Comparison of ENCODE assay signal across 8 mouse cellular contexts in the genomic region with DNA sequence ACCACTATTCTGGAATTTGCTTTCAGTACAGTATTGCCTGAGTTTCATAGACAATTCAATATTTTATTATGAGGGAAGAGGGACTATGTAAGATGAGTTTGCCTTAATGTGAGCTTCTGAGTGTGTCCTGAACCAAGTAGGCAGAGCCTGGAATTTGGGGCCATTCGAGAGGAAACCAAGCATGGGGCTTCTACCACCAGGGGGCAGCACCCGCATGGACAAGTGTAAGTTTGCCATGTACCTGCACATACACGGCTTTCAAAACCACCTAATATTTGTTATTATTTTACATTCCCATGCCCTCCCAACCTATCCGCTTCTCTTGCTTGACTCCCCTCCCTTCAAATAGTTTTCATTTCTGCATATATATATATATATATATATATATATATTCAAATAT. TPM values are rescaled to one million over a fixed set of nuclear protein-coding genes. Genes with fewer than 3 reads are reported as not detected.
DNase-seq lines count a peak whose midpoint lies in the region; ATAC-seq and TF ChIP-seq lines count a peak whose summit lies in the region.
"Had no signal": no experiment of that assay in that cellular context is flagged by ENCODE, and none has a peak within 500 bp of the region (broad histone marks: within the 10 kb centered on the region; RNA-seq: fewer than 3 reads in every experiment).

No protein-coding gene starts in this region.

- DNase-seq in Muller cell, postnatal 12 days (ENCODE audit: inconsistent ontology term) = peak; percentile 79
- DNase-seq in brain, embryonic 14.5 days (ENCODE audit: low read depth) = peak; percentile 83
- peak; percentile 16 for DNase-seq in hindlimb bud, embryonic 11.5 days (ENCODE audit: extremely low spot score, low read depth, low spot score)
- peak; percentile 68 to 79 for DNase-seq in left cerebral cortex, postnatal 25 days (ENCODE audit: low spot score in 2 of 2)
- DNase-seq in midbrain, postnatal 0 days (ENCODE audit: low spot score) = peak; percentile 70
- DNase-seq in splenic B cell, adult 2 months (ENCODE audit: low read depth, low spot score) = peak; percentile 82

- H3K9ac ChIP-seq in forebrain, embryonic 13.5 days = no peak overlapping the region
- no peak overlapping the region for H3K9ac ChIP-seq in midbrain, postnatal 0 days (replicated peaks; ENCODE audit: low read length, poor library complexity, severe bottlenecking)
- H3K9ac ChIP-seq: lung, embryonic 15.5 days had no signal

- no peak overlapping the region for H3K4me3 ChIP-seq in forebrain, embryonic 13.5 days
- H3K4me3 ChIP-seq in midbrain, postnatal 0 days (ENCODE audit: low read depth, low read length) = no peak overlapping the region
- H3K4me3 ChIP-seq: lung, embryonic 15.5 days had no signal

- no peaks in the 10 kb centered on the region for H3K4me1 ChIP-seq in forebrain, embryonic 13.5 days
- H3K4me1 ChIP-seq in midbrain, postnatal 0 days (ENCODE audit: insufficient read depth, low read length) = no peaks in the 10 kb centered on the region

- no peaks in the 10 kb centered on the region for H3K36me3 ChIP-seq in forebrain, embryonic 13.5 days (ENCODE audit: poor library complexity, severe bottlenecking)
- no peaks in the 10 kb centered on the region for H3K36me3 ChIP-seq in midbrain, postnatal 0 days (ENCODE audit: insufficient read depth, low read length)
- H3K36me3 ChIP-seq in splenic B cell, adult 2 months (ENCODE audit: control insufficient read depth, insufficient read depth, low read length, poor library complexity, severe bottlenecking) = peaks cover 17% of the 10 kb centered on the region
- H3K36me3 ChIP-seq: lung, embryonic 15.5 days had no signal

- intact Hi-C loops in left cerebral cortex, postnatal 25 days (cut with DNase I) = loop anchor here (2.0 kb wide), 1 partner anchor 29 kb away; no protein-coding TSS in a partner anchor

- 5% methylated on average over 4 of the region's 4 CpGs for WGBS in forebrain, embryonic 13.5 days
- 4% methylated on average over 4 of the region's 4 CpGs for WGBS in midbrain, postnatal 0 days

- 0 out of 2 replicates have a peak, but pooled peaks cover 2% of the 10 kb centered on the region for H3K27me3 ChIP-seq in forebrain, embryonic 13.5 days
- H3K27me3 ChIP-seq in midbrain, postnatal 0 days (ENCODE audit: insufficient read depth, low read length) = no peaks in the 10 kb centered on the region
- H3K27me3 ChIP-seq in splenic B cell, adult 2 months (ENCODE audit: control insufficient read depth, insufficient read depth, low read length, poor library complexity, severe bottlenecking) = no peaks in the 10 kb centered on the region
- H3K27me3 ChIP-seq: lung, embryonic 15.5 days had no signal

- no peak for TF ChIP-seq POLR2A in brain, embryonic 14.5 days (IDR thresholded peaks at IDR 0.05; ENCODE audit: borderline replicate concordance, extremely low read depth, insufficient read depth, insufficient read length, poor library complexity, severe bottlenecking)

- H3K4me2 ChIP-seq in forebrain, embryonic 13.5 days = no peak overlapping the region
- H3K4me2 ChIP-seq in midbrain, postnatal 0 days (ENCODE audit: low read depth, low read length, poor library complexity, severe bottlenecking) = no peak overlapping the region
- H3K4me2 ChIP-seq: lung, embryonic 15.5 days had no signal

- no peaks in the 10 kb centered on the region for H3K9me3 ChIP-seq in forebrain, embryonic 13.5 days (replicated peaks)
- H3K9me3 ChIP-seq in midbrain, postnatal 0 days (ENCODE audit: low read length) = no peaks in the 10 kb centered on the region
- H3K9me3 ChIP-seq: lung, embryonic 15.5 days had no signal

- TF ChIP-seq CTCF in brain, embryonic 14.5 days (IDR thresholded peaks at IDR 0.05; ENCODE audit: borderline replicate concordance, extremely low read depth, insufficient read depth, insufficient read length) = peak; percentile 90
- TF ChIP-seq CTCF in midbrain, postnatal 0 days (IDR thresholded peaks at IDR 0.05) = peak; percentile 80

- peak; percentile 68 for ATAC-seq in forebrain, embryonic 13.5 days
- ATAC-seq in midbrain, postnatal 0 days (ENCODE audit: low FRiP score) = peak; percentile 50; the same call in 1 of the 2 replicates

- H3K27ac ChIP-seq in forebrain, embryonic 13.5 days = no peak overlapping the region
- H3K27ac ChIP-seq in midbrain, postnatal 0 days (ENCODE audit: low read depth, low read length) = no peak overlapping the region
- H3K27ac ChIP-seq: lung, embryonic 15.5 days had no signal

RNA-seq across cellular contexts. Expression of gene A430078G23Rik, which starts 4.8 kb away (rescaled TPM):
- 0.07 and 0.19 TPM in 2 replicates for polyA plus RNA-seq in brain, embryonic 14.5 days (2012; rRNA removed)
- polyA plus RNA-seq in forebrain, embryonic 13.5 days (2015; fragmentation: Nextera tagmentation; extraction: Ambion mirVana) = 0.23 TPM in 1 of 2 replicates, not detected in the other
- total RNA-seq in left cerebral cortex, postnatal 25 days (2021) = not detected
- total RNA-seq in midbrain, postnatal 0 days (2014; rRNA removed) = not detected in 2 replicates
- not detected in 2 replicates for polyA plus RNA-seq in midbrain, postnatal 0 days (2015; fragmentation: Nextera tagmentation; extraction: Ambion mirVana)

RNA-seq across cellular contexts. Expression of gene Arhgef18, which starts 34.7 kb away (rescaled TPM):
- polyA plus RNA-seq in brain, embryonic 14.5 days (2012; rRNA removed) = 32.1 and 37.0 TPM in 2 replicates
- polyA plus RNA-seq in forebrain, embryonic 13.5 days (2015; fragmentation: Nextera tagmentation; extraction: Ambion mirVana) = 11.1 and 11.7 TPM in 2 replicates
- 10 to 100 TPM; 43.8 to 45.2 TPM for total RNA-seq in left cerebral cortex, postnatal 25 days (2021)
- total RNA-seq in midbrain, postnatal 0 days (2014; rRNA removed) = 34.3 and 46.0 TPM in 2 replicates
- 6.8 and 7.2 TPM in 2 replicates for polyA plus RNA-seq in midbrain, postnatal 0 days (2015; fragmentation: Nextera tagmentation; extraction: Ambion mirVana)

Comparison
In these comparisons a context has a peak if more than half of its experiments do, and no peak if none do; other contexts are left out.
1. DNase-seq: peak in every context shown above with its lines; median percentile 83 in brain, embryonic 14.5 days; 82 in splenic B cell, adult 2 months; 79 in Muller cell, postnatal 12 days; 74 in left cerebral cortex, postnatal 25 days; 70 in midbrain, postnatal 0 days; 16 in hindlimb bud, embryonic 11.5 days.